Mouse (Mus musculus) E14TG2a.4 (cell line): Measurements from ENCODE around the gene Slc25a11.

ENCODE experiments used
- CTCF ChIP-seq: conservative IDR thresholded peaks from 2 replicates; pipeline ENCODE4 v1.5.1; 2014; ENCODE audit warnings: low read length
- NANOG ChIP-seq: IDR thresholded peaks from 2 replicates; pipeline ENCODE4 v1.6.1; 2014; ENCODE audit warnings: borderline replicate concordance, low read length, mixed read lengths
- POU5F1 ChIP-seq: IDR thresholded peaks from 2 replicates; pipeline ENCODE4 v1.6.1; 2014; ENCODE audit warnings: low read length, borderline replicate concordance

DNA sequence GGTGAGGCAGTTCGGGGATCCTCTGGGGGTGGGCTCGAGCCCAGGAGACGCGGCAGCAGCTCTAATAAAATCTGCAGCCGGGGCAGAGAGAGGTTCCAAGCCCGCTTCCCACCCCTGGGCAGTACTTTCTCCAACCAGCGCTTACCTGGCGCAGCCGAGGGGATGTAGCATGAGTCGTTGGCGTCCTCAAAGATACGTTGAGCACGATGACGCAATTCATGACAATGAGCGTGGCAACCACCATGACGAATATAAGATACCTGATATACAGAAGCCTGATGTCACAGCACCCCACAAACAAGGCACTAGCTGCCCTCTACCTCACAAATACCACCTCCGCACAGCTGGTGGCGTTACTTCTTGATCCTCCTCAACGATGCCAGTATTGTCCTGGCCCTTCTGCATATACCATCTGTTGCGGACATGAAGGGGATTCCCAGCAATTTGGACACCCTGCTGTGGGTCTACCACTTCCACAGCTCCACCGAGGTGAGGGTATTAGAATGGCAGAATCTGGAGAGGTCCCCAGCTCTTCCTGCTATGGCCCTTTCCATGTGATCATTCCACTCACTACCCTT lies 31.7 kb downstream of the Slc25a11 start, which contains the start of gene 4930544D05Rik:
- no peak for TF ChIP-seq CTCF
- no peak for TF ChIP-seq POU5F1
- TF ChIP-seq NANOG, result no peak
